Mouse (Mus musculus): ENCODE measurements around the gene Srgap1.

The Srgap1 gene

GRCm38 (mm10) chr10:121755822-121756221 lies 291.3 kb downstream of the Srgap1 start:
- no peak for DNase-seq

- DNase-seq = no peak
Measured at GRCm38 (mm10) chr10:121754237-121754636, 292.9 kb downstream of the Srgap1 start.

DNA sequence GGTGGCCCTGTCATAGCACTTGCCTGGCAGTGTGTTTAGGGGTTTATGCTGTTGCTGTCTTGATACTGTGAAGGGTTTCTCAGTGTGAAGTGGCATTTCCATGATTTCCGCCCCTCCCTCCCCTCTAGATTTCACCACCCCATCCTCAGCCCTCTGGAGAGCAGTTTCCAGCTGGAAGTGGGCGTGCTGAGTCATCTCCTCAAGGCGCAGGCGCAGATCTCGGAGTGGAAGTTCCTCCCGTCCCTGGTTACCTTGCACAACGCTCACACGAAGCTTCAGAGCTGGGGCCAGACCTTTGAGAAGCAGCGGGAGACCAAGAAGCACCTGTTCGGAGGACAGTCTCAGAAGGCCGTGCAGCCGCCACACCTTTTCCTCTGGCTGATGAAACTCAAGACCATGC lies 296.9 kb downstream of the Srgap1 start:
- no peak for DNase-seq

- no peak for DNase-seq
Measured at GRCm38 (mm10) chr10:121742336-121742735, 304.8 kb downstream of the Srgap1 start.

- DNase-seq = peak; percentile 88
Measured at GRCm38 (mm10) chr10:121739548-121740505, 307.3 kb downstream of the Srgap1 start, which contains the start of gene BC048403. TSS of gene BC048403 (plus strand) at chr10:121739937.

- DNase-seq = no peak
Measured at GRCm38 (mm10) chr10:121737256-121737655, 309.9 kb downstream of the Srgap1 start.

- no peak for DNase-seq
Measured at GRCm38 (mm10) chr10:121732542-121732941, 314.6 kb downstream of the Srgap1 start.

DNA sequence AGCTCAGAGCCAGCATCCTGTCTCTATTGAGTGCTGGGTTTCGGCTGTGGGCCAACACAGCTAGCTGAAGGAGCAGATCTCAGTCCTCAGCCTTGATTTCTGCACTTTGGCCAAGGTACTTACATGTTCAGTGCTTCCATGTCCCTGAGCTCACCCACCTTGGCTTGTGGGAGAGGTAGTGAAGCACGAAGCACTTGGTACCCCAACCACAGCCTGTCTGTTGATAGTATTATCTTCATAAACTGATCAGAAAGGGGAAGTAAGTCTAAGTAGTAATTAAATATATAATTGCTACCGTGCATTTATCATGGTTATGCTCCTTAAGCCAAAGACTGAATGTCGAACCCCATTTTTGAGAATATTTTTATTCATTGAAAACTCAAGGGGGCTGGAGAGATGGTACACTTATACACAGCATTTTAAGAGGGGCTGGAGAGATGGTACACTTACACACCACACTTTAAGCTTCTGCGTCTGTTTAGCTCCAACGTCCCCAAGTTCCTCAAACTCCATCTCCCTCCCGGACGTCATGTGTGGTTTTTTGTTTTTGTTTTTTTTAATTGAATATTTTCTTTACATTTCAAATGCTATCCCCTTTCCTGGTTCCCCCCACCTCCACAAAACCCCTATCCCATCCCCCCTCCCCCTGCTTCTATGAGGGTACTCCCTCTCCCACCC lies 315.9 kb downstream of the Srgap1 start:
- DNase-seq = no peak

Measured in cerebellum, adult 11 months (tissue).